Mouse (Mus musculus) liver, adult 2 months (tissue): ENCODE measurements around the gene Bhmt2. TPM values are rescaled to one million over a fixed set of nuclear protein-coding genes. Genes with fewer than 3 reads are reported as not detected.

ENCODE experiments used
- DNase-seq: peaks from one replicate; pipeline ENCODE4 v3.0.0-alpha.2; 2011; ENCODE audit warnings: low read depth, low spot score; ENCODE audit errors: extremely low read depth
- H3K27ac ChIP-seq: fragments of 200-500 bp; replicated peaks from 2 replicates; pipeline ENCODE4 v1.5.1; 2012; ENCODE audit warnings: low read depth, mild to moderate bottlenecking, control low read depth, inconsistent platforms, low read length; ENCODE audit not compliant: insufficient read depth
- H3K27me3 ChIP-seq: fragments of 200-500 bp; 2 replicates; pipeline ENCODE4 v1.6.1; 2012; ENCODE audit warnings: mild to moderate bottlenecking, moderate library complexity, low read length, inconsistent platforms; ENCODE audit not compliant: control insufficient read depth, insufficient read depth
- H3K36me3 ChIP-seq: fragments of 200-500 bp; 2 replicates; pipeline ENCODE4 v1.6.1; 2012; ENCODE audit warnings: low read length, inconsistent platforms; ENCODE audit not compliant: control insufficient read depth, insufficient read depth
- H3K4me1 ChIP-seq: fragments of 200-500 bp; 2 replicates; pipeline ENCODE4 v1.6.1; 2011; ENCODE audit warnings: low read length; ENCODE audit not compliant: control insufficient read depth, insufficient read depth
- H3K4me3 ChIP-seq: fragments of 200-500 bp; 2 replicates; pipeline ENCODE4 v1.5.1; 2011; ENCODE audit warnings: low read depth, mild to moderate bottlenecking, control low read depth, low read length, moderate library complexity; ENCODE audit not compliant: insufficient read depth
- H3K79me2 ChIP-seq: fragments of 200-500 bp; 2 replicates; pipeline ENCODE4 v1.6.1; 2012; ENCODE audit warnings: inconsistent platforms, mild to moderate bottlenecking, low read length, moderate library complexity; ENCODE audit not compliant: control insufficient read depth, insufficient read depth
- H3K9ac ChIP-seq: fragments of 200-500 bp; 2 replicates; pipeline ENCODE4 v1.6.1; 2012; ENCODE audit warnings: low read depth, mild to moderate bottlenecking, control low read depth, inconsistent platforms, low read length
- CTCF ChIP-seq: fragments of 200-500 bp; IDR thresholded peaks from 2 replicates; pipeline ENCODE4 v1.5.1; 2011; ENCODE audit warnings: low read depth, low read length, control low read depth
- POLR2A ChIP-seq: fragments of 200-500 bp; IDR thresholded peaks from 2 replicates; pipeline ENCODE4 v1.6.1; 2011; ENCODE audit warnings: low read length, control low read depth; ENCODE audit not compliant: insufficient read depth; ENCODE audit errors: extremely low read depth
- WGBS: fragments of 180-500 bp; shearing (Covaris S2); methylation state at CpG from one replicate; pipeline ENCODE4 v1.1.7; 2018; 5-methylcytosine and 5-hydroxymethylcytosine counted together
- polyA plus RNA-seq: library from polyadenylated mRNA; depleted of rRNA; stranded (reverse); fragments of >200 nt; gene quantifications from 2 replicates; pipeline ENCODE4 v1.2.3, GENCODE M21; 2012; rRNA removed
- total RNA-seq: library from RNA; depleted of rRNA; stranded (reverse); fragments of >200 nt; gene quantifications from 2 replicates; pipeline ENCODE4 v1.2.3, GENCODE M21; 2014; rRNA removed

Bhmt2 gene
- total and polyA plus RNA-seq, 2 experiments = 127 to 179 TPM

DNA sequence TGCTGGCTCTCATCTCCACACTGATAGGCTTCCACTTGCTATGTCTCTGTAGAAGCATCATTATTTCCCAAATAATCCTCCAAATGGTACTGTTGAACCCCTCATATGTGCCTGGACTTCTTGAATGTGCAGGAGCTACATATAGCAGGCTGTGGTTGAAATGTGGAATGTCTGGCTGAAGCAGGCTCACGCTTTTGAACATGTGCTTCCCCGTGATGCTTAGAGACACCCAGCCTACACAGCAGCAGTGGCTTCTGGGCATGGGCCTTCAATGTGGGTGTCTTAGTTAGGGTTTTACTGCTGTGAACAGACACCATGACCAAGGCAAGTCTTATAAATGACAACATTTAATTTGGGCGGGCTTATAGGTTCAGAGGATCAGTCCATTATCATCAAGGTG lies 66.4 kb downstream of the Bhmt2 start:
- TF ChIP-seq CTCF (no peak), POLR2A (no peak)
- Histone ChIP-seq H3K4me1 (peaks cover 2% of the 10 kb centered on the region; the same call in 1 of the 2 replicates), H3K79me2 (no peaks in the 10 kb centered on the region), H3K27ac (no peak overlapping the region), H3K36me3 (no peaks in the 10 kb centered on the region), H3K4me3 (no peak overlapping the region), H3K27me3 (0 out of 2 replicates have a peak, but pooled peaks cover 3% of the 10 kb centered on the region), H3K9ac (no peak overlapping the region)
- no peak for DNase-seq
- WGBS = 95% methylated on average over 3 of the region's 3 CpGs

DNA sequence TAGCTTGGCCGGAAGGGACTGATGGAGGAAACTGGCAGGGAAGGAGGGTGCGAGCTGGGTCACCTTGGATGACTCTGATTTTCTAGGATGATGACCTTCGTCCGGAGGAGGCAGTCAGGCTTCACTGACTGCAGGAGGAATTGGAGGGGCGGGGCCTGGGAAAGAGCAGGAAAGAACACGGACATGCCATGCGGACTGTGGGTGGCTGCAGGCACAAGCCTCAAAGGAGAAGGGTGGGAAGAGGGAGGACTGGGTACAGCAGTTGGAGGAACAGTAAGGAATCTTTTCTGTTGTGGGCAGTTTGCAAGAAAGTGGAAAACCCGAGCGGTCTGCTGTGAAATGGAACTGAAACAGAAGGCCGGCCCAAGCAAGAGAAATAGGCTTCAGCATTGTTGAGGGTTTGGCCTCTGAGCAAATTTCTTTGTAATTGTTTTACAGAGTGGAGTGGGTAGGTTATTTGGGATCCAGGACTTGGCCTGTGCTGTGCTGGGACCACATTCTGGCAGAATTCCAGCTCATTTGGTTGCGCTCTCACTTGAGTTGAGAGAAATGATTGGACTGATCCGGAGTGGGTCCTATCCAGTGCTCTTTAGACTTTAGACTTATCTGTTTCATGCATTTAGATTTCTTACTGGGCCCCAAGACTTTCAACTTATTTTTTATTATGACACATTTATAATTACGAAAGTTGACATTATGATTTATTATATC lies 67.1 kb downstream of the Bhmt2 start:
- peaks cover 8% of the 10 kb centered on the region; the same call in 1 of the 2 replicates for H3K27me3 ChIP-seq
- no peak overlapping the region for H3K9ac ChIP-seq
- no peak overlapping the region for H3K4me3 ChIP-seq
- TF ChIP-seq POLR2A = no peak
- no peak for TF ChIP-seq CTCF
- 72% methylated on average over 13 of the region's 13 CpGs for WGBS
- H3K27ac ChIP-seq = no peak overlapping the region
- H3K4me1 ChIP-seq = peaks cover 2% of the 10 kb centered on the region; the same call in 1 of the 2 replicates
- DNase-seq = no peak
- H3K36me3 ChIP-seq = no peaks in the 10 kb centered on the region
- no peaks in the 10 kb centered on the region for H3K79me2 ChIP-seq

Other genes starting within 250 kb of the Bhmt2 start
- gene Jmy, start 174.5 kb downstream of the Bhmt2 start, total RNA-seq = 7.1 and 9.1 TPM in 2 replicates
- gene Jmy, start 174.5 kb downstream of the Bhmt2 start, polyA plus RNA-seq = 3.3 and 3.7 TPM in 2 replicates
- gene Bhmt, start 36.3 kb downstream of the Bhmt2 start, total RNA-seq = 1,946 and 4,018 TPM in 2 replicates
- 555 and 844 TPM in 2 replicates for gene Bhmt, start 36.3 kb downstream of the Bhmt2 start, polyA plus RNA-seq
- 234 and 283 TPM in 2 replicates for gene Dmgdh, start 131 bp upstream of the Bhmt2 start, total RNA-seq
- 132 and 197 TPM in 2 replicates for gene Dmgdh, start 131 bp upstream of the Bhmt2 start, polyA plus RNA-seq
- gene Arsb, start 97.3 kb upstream of the Bhmt2 start, total RNA-seq = 7.3 and 11.2 TPM in 2 replicates
- 15.0 and 19.1 TPM in 2 replicates for gene Arsb, start 97.3 kb upstream of the Bhmt2 start, polyA plus RNA-seq